Mouse (Mus musculus) G1E (cell line): ENCODE data around the gene Cd247.

Experiments
- CTCF ChIP-seq: IDR thresholded peaks from 2 replicates; pipeline ENCODE4 v1.5.1; 2012; ENCODE audit warnings: low read depth, low read length, inconsistent platforms, mixed read lengths
- GATA1 ChIP-seq: IDR thresholded peaks from 2 replicates; pipeline ENCODE4 v1.6.1; 2012; ENCODE audit warnings: borderline replicate concordance, low read length, inconsistent platforms, mixed read lengths
- POLR2AphosphoS5 ChIP-seq: IDR thresholded peaks from 2 replicates; pipeline ENCODE4 v1.6.1; 2012; ENCODE audit warnings: low read depth, low read length, inconsistent platforms; ENCODE audit not compliant: insufficient replicate concordance
- TAL1 ChIP-seq: conservative IDR thresholded peaks from 2 replicates; pipeline ENCODE4 v1.6.1; 2012; ENCODE audit warnings: low read depth, low read length, inconsistent platforms, mixed read lengths

GRCm38 (mm10) chr1:165764571-165764970, 23.9 kb upstream of the Cd247 start:
- TF ChIP-seq CTCF (no peak), TAL1 (no peak), GATA1 (no peak), POLR2AphosphoS5 (no peak)
